Mouse (Mus musculus) cerebellum, postnatal 25 days (tissue): Measurements from ENCODE around the gene Arid3b.
A peak's percentile ranks its signal among the peaks of the same experiment; 100 is the strongest.

ENCODE experiments used
- DNase-seq, 2 experiments: peaks; one replicate each; pipeline ENCODE4 v3.0.0; 2021; ENCODE audit warnings: mixed read lengths in 2 of 2

Gene Arid3b

GRCm38 (mm10) chr9:57775026-57775425 lies 61.6 kb downstream of the Arid3b start:
- no peak for DNase-seq

DNA sequence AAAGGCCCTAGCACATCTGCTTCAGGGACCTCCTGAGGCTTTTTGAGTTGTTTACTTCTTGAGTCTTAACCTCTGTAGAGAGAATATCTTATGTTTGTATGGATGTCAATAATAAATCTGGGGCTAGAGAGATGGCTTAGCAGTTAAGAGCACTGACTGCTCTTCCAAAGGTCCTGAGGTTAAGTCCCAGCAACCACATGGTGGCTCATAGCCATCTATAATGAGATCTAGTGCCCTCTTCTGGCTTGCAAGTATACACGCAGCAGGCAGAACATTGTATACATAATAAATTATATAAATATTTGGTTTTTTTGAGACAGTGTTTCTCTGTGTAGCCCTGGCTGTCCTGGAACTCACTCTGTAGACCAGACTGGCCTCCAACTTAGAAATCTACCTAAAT lies 62.4 kb downstream of the Arid3b start:
- no peak for DNase-seq

DNA sequence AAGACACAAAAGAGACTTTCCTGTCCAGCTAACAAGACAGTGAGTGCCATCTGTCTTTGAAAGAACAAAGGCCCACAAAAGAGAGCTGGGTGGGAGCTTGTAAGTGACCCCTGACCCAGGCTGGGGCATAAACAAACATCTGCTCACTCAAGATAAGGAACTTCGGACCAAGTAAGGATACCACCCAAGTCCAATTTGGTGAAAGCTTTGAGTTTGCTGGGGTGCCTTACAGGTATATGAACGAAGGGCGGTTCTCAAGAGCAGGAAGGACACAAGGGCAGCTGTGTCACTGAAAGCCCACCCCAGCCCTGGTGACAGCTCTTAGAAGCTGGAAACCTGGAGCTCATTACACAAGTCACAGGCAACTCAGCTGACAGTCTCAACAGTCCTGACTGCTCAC lies 62.8 kb downstream of the Arid3b start:
- no peak for DNase-seq

DNA sequence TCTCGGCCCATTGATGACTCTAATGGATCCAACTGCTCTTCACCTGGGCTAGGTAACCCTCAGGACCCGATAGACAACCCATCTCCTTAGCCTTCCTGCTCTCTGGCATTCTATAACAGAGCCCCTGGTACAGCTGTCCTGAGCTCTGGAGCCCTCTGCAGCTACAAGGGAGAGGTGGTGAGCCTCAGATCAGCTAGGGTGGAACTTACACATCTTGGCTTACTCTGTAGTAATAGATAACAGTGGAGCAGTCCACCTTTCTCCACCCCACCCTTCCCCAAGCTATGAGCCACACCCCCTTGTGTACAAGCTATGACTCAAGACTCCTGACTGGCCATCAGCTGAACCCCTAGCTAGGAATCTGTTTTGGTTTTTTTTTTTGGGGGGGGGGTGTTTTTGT lies 65.8 kb downstream of the Arid3b start:
- no peak for DNase-seq

DNA sequence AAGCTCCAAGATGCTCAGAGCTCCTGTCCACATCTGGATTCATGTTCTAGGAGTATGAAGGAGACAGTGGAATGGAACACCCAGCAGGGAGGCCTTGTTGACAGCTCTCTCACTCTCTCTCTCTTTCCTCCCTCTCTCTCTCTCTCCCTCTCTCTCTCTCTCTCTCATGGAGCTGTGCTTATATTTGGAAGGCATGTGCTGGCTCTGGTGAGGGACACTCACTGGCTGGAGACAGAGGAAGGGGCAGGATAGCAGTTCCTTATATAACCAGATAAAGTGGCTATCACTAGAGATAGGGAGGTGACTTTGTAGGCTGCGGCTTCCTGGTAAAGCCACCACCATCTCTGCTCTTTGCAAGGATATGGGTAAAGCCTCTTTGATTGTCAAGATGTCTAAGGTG lies 66.4 kb downstream of the Arid3b start:
- no peak for DNase-seq

GRCm38 (mm10) chr9:57769539-57770069 lies 67.0 kb downstream of the Arid3b start:
- DNase-seq, result no peak

- DNase-seq, result no peak
These were observed 69.4 kb downstream of the Arid3b start for GRCm38 (mm10) chr9:57767231-57767630.

DNA sequence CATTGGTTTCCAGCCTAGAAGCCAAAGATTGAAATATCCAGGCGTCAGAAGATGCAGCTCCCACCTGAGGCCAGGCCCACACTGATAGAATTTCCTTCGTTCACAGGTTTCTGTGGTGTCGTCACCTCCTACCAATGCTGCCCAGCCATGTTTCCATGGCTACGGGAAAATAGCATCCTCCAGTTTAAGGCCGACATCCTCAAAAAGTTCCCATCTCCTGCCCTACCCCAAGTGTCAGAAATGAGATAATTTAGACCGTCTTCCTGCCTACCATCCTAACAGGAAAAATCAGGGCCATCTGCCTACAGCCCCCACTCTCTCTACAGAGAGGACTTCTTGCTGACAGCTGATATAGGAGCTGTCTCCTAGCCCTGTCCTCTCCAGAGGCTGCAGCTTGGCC lies 70.2 kb downstream of the Arid3b start:
- no peak for DNase-seq

- peak in 1 of 2 experiments; percentile 87 for DNase-seq
These were observed 70.9 kb downstream of the Arid3b start, which contains the start of gene Clk3 for GRCm38 (mm10) chr9:57765364-57766351. Gene Clk3, minus strand, starts transcription at chr9:57765860.

DNA sequence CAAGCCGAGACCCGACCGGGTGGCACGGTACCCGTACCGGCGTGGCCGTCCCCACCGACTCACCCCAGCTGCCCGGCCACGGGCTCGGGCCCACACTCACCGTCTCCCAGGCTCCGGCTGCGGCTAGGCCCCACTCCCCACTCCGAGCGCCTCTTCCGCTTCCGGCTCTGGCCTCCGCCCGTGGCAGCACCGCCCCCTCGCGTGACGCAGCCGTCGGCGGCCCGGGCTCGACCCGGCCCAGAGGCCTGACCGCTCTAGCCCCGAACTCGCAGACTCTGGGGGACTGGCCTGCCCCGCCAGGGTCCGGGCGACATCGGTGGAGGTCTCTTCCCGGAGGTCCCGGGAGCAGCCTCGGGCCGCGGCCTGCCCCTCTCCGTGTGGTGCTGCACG lies 71.6 kb downstream of the Arid3b start:
- DNase-seq, result peak; percentile 95 to 97

- peak; percentile 74 to 84 for DNase-seq
These were observed 72.2 kb downstream of the Arid3b start for GRCm38 (mm10) chr9:57764147-57764973.

GRCm38 (mm10) chr9:57762563-57762991 lies 74.0 kb downstream of the Arid3b start:
- peak; percentile 83 to 86 for DNase-seq

- DNase-seq, result peak in 1 of 2 experiments; percentile 31
These were observed 74.7 kb downstream of the Arid3b start for GRCm38 (mm10) chr9:57761563-57762551.

DNA sequence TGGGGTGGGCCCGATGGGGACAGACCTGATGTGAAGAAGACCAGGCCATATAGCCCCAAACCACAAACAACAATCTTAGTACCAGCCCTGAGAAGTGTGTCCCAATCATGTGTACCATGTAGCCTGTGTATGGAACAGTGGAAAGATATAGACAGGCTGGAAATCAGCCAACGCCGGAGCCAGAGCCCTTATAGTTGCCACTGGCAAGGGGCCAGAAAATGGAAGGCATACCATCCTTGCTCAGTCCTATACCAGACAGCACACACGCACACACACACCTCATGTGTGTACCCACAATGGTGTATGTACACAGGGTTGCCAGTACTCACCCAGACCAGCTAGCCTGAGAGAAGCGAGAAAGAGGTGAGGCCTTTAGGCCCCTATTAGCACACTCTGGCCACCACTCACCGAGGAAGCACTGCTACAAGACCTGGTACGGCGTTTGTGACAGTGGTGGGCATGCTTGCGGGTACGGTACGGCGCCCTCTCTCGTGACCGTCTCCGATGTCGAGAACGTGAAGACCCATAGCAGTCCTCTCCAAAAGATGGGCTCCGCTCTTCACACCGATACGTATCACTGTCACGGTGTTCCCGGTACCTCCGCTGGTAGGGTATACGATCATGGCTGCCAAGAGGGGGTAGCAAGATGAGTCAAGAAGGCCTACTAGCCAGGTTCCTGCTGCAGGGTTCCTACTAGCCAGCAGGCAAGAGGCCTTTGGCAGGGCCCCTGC lies 76.0 kb downstream of the Arid3b start:
- DNase-seq, result peak in 1 of 2 experiments; percentile 48

GRCm38 (mm10) chr9:57759289-57759688 lies 77.3 kb downstream of the Arid3b start:
- peak; percentile 90 to 93 for DNase-seq

- DNase-seq, result peak in 1 of 2 experiments; percentile 57
These were observed 78.1 kb downstream of the Arid3b start for GRCm38 (mm10) chr9:57758528-57758927.

DNA sequence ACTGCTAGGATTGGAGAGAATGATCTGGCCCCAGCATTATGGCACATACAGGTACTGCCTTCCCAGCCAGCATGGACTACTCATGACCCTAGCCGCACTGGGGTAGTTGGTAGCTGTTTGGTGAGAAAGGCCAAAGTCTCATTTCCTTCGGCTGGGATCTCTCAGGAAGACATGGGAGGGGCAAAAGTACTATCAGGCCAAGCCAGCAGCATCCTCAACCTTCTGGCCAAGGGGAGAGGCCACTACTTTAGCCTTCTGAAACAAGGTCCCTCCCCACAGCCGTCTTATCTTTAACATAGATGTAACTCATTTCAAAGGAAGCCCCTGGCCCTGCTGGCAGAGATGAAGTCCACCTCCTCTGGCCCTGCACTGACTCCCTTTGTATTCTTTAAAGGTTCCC lies 79.0 kb downstream of the Arid3b start:
- no peak for DNase-seq

DNA sequence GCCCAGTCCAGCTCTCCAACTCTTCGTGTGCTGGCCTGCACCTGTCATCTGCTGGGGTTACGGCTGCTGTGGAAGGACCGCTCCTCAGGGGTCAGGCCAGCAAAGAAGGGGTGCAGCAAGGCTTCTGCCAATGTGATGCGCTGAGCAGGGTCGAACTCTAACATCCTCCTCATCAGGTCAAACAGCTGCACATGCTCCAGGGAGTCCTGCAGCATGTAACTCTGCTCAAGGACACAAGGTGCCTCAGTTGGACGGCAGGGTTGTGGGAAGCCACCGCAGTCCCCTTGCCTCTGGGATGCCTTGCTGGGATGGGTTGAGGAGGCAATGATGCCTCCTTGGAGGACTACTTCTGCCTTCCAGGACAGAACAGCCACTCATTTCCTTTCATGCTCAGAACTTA lies 85.7 kb downstream of the Arid3b start:
- DNase-seq, result no peak

DNA sequence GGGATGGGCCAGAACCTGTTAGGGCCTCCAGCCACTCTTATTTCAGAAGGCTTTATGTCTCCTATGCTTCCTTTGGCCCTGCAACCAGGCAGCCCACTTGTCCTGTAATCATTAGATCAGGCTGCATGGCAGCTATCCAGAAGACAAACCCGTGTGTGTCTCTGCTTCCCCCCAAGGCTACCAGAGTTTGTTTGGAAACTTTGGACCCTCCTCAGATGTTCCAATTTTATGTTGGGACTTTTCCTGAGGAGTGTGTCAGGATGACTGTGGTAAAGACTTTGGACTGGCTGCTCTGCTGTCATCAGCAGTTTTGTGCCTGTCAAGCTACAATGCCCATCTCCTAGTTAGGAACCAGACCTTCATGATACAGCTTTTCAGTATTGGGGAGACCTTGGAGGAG lies 87.8 kb downstream of the Arid3b start:
- DNase-seq, result no peak

GRCm38 (mm10) chr9:57748137-57748536 lies 88.5 kb downstream of the Arid3b start:
- DNase-seq, result peak; percentile 84 to 89

DNA sequence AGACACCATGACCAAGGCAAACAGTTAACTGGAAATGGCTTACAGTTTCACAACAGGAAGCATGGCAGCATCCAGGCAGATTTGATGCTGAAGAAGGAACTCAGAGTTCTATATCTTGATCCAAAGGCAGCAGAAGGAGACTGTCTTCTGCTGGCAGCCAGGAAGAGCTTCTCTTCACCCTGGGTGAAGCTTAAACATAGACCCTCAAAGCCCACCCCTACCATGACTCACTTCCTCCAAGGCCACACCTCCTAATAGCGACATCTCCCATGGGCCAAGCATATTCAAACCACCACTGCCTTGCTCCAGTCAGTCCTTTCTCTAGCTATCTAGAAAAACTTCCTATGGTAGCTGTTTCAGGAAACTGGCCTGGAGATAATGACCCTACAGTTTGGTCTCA lies 89.5 kb downstream of the Arid3b start:
- DNase-seq, result no peak
